Mouse (Mus musculus): Measurements from ENCODE around the gene Ccr6.

The Ccr6 gene

DNA sequence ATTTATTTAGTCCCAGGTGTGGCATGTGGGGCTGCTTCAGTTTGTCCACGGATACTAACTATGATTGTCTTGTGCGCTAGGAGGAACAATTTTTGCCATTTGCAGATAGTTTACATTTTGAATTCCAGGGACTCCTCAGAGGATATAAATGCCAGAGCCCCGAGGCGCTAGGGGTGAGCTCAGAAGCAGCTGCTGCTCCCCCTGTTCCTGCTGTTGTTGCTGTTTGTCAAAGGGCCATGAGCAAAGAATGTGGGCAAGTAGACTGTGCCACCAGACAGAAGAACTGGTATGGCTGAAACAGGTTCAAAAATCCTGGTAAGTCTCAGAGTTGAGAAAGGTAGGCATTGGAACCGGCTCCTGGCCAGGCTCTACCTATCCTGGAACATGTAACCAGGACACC, 67.8 kb downstream of the Ccr6 start:
- in situ Hi-C loops (cut with MboI; ENCODE audit: low pct_unique_long_range_greater_than_20kb in 1 of 2, low sequenced_read_pairs in 2 of 2, unreplicated experiment in 1 of 2) = no loop called here

DNA sequence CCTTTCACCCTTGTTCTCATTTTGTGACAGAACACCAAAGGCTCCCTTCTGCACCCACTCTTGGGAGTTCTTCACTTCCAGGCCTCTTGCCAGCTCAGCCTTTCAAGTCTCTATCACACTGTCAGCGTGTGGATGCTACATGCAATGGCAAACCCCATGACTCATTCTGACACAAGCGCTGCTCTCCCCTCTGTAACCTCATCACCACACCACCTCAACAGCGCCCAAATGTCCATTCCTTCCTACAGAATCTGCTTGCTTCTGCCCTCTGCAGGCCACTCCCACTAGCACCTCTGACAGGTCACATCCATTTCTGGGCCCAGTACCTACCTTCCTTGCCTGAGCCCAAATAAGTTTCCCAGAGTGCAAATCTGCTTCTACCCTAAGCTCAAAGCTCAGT, 70.0 kb downstream of the Ccr6 start:
- in situ Hi-C loops (cut with MboI; ENCODE audit: low pct_unique_long_range_greater_than_20kb in 1 of 2, low sequenced_read_pairs in 2 of 2, unreplicated experiment in 1 of 2) = no loop called here

All from mouse embryonic stem cell (cell line).